Mouse (Mus musculus) layer of hippocampus, adult 18-20 months (tissue): ENCODE results near the gene March6. TPM values are rescaled to one million over a fixed set of nuclear protein-coding genes. Genes with fewer than 3 reads are reported as not detected.
A peak's percentile ranks its signal among the peaks of the same experiment; 100 is the strongest.

Experiments
- DNase-seq, 2 experiments: peaks; one replicate each; pipeline ENCODE4 v3.0.0; 2022; ENCODE audit warnings: low spot score in 2 of 2
- total RNA-seq, 2 experiments: library from RNA; stranded (reverse); gene quantifications; 2 replicates each; pipeline ENCODE4 v1.2.3; 2021

Gene March6
- total RNA-seq, 2 experiments from 2014 or later, result 189 to 191 TPM

DNA sequence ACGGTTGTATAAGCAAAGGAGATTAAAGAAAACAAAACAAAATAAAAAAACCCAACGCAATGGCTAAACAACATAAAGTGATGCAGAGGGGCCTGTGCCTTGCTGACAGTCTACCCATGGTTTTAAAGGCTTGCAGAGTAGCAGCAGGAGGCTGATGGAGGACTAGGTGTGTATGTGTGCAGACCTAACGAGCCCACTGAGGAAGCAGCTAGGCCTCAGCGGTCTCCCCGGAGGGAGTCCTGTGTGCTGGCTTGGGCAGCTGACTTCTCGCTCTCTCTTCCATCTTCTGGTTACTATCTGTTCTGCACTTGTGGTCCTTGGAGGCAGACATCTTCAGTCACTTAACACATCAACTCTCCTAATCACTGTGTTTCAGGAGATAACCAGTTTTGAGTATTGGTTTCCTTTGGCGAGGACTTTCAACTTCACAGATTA, 76.0 kb downstream of the March6 start:
- DNase-seq, result no peak

- DNase-seq, result no peak
Observed at GRCm38 (mm10) chr15:31454096-31454860, 76.6 kb downstream of the March6 start.

DNA sequence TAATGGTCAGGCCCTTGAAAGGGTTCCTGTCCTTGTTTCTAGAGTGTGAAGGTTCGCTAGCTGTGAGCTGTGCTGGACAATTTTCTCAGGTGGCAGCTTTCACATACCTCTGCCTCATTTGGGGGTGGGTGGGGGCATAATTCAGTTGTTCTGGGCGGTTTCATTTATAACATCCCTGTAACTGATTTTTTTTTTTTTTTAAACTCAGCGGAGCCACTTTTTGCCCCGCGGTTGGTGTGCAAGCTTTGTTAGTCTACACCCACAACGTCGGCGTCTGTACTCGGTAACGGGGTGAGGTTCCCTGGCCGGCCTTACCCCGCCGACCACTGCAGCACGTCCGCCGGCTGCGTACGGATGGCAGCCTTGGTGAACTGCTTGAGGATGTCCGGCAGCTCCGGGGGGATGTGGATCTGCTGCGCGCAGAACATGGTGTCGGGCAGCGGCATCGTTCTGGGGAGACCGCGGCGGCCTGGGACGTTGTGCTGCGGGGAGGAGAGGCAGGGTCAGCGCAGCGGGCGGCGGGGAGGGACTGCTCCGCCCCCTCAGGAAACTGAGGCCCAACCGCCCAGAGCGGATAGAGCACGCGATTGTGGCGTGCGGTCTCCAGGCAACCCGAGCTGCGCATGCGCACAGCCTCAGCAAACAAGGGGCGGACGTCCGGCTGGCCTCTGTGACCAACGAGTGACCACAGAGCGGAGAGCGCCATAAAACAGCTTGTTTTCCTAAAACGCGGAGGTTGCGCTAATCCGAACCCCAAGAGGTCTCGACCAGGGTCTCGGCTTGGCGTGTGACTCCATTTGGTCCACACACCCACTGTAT, 77.5 kb downstream of the March6 start, which contains the start of gene Ropn1l:
Gene Ropn1l, minus strand, starts transcription at position 640 of the 819 bp plus-strand sequence.
- DNase-seq, result peak; percentile 88 to 92

- DNase-seq, result no peak
Observed at GRCm38 (mm10) chr15:31452336-31453097, 78.3 kb downstream of the March6 start.

GRCm38 (mm10) chr15:31449772-31450171, 81.1 kb downstream of the March6 start:
- no peak for DNase-seq

DNA sequence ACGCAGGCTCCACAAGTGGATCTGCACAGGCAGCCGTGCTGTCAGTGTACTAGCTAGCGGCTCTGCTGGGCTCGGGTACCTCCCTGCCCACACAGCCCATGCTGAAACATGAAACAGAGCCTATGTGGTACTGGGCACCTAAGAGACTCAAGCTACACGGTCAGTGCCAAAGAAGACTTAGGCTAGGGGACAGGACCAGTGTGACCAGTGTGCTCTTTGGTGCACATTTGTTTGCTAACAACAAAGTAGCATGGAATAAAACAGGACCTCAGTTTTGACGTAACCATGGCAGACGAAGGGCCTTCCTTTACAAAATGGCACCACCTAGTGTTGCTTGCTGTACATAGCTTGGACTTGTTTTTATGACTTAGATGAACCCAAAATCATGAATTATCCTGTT, 83.7 kb downstream of the March6 start:
- peak; percentile 53 to 83 for DNase-seq

DNA sequence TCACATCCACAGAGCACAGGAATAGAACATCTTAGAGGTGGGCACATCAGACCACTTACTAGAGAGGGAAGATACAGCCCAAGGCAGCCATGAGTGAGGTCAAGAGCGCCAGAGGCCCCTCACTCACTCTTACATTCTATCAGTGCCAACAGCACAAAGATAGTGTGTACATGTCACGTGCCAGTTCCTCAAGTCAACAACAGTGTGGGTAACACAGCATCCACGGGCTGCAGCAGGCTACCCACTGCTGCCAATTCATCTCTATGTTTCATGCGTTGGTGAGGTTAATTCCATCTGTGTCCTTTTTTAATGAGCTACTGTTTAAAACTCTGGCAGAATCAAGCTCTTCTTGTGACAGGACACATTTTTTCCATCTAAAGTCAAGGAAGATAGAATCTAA, 88.2 kb downstream of the March6 start:
- DNase-seq, result peak in 1 of 2 experiments; percentile 64

DNA sequence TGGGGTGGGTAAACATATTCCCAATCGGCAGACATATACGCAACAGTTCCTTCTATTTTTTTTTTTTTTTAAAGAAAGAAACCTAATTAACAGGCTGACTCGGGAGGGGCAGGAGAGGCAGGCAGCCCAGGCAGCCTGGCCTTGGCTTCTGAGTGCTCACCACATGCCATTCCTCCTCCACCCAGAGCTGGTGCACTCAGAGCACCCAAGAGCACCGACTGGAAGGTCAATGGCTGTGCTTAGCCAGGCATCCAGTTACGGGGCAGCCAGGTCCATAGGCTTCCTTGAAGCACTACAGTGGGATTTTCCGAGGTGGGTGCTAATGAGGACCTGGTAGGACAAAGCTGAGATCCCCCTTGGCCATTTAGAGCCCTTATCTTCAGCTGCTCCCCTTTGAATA, 88.9 kb downstream of the March6 start:
- DNase-seq, result no peak

DNA sequence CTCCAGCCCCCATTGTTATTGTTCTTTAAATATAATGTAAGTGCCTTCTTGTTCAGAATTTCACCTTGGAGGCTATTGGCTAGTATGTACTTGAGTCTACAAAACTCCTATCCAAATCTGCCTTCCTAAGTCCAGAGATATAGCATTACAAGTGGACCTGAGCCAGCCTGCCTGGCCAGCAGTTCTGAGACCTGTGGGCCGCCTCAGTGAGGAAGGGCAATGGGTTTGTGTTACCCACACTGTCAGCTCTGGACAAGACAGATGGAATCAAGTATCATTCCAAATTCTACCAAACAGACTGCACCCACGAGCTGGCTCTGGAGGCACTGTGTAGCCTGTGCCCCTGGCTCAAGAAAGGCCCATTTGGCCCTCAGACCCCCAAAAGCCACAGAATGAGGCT, 94.0 kb downstream of the March6 start:
- DNase-seq, result no peak

GRCm38 (mm10) chr15:31436083-31436482, 94.8 kb downstream of the March6 start:
- DNase-seq, result no peak

DNA sequence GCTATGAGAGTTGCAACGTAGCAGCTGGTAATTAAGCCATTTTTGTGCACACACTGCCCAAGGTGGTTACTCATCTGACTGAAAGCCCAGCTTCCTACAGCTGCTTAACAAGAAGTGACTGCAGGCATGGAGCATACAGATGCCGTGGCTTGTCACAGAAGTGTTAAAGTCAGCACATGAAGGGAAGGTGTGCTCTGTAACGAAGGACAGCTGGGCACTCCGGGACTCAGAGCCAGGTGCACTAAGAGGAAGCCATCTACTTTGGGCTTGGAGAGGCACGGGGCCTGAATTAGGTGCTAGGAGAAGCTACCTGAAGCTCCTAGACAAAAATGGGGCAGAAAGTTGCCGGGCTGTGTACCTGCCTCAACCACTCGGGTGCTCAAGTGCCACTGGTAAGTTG, 97.1 kb downstream of the March6 start:
- no peak for DNase-seq

DNA sequence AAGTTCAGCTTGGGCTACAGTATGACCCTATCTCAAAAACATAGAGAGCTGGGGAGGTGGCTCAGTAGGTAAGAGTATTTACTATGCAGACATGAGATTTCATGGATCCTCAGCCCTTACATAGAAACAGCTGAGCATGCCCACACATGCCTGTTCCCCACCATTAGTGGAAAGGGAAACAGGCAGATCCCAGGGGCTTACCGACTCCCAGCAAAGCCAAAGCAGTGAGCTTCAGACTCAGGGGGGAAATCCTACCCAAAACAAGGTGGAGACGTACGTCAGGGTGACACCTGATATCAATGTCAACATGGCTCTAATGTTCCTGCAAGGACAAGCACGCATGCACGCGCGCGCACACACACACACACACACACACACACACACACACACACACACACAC, 99.0 kb downstream of the March6 start:
- no peak for DNase-seq

GRCm38 (mm10) chr15:31430014-31430413, 100.8 kb downstream of the March6 start:
- DNase-seq, result no peak

- DNase-seq, result no peak
Observed at GRCm38 (mm10) chr15:31429429-31429828, 101.4 kb downstream of the March6 start.

- peak; percentile 67 to 82 for DNase-seq
Observed at GRCm38 (mm10) chr15:31428571-31428970, 102.3 kb downstream of the March6 start.

DNA sequence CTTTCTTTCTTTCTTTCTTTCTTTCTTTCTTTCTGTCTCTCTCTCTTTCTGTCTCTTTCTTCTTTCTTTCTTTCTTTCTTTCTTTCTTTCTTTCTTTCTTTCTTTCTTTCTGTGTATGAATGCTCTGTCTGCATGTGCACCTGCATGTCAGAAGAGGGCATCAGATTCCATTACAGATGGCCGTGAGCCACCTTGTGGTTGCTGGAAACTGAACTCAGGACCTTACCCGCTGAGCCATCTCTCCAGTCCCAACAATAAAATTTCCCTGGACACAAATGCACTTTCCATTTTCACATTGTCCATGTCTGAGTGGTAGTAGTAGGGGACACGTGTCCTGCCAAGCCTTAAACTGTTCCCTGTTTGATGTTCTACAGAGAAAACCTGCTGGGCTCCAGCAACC, 103.5 kb downstream of the March6 start:
- no peak for DNase-seq

- DNase-seq, result peak in 1 of 2 experiments; percentile 54
Observed at GRCm38 (mm10) chr15:31426066-31426706, 104.7 kb downstream of the March6 start.

DNA sequence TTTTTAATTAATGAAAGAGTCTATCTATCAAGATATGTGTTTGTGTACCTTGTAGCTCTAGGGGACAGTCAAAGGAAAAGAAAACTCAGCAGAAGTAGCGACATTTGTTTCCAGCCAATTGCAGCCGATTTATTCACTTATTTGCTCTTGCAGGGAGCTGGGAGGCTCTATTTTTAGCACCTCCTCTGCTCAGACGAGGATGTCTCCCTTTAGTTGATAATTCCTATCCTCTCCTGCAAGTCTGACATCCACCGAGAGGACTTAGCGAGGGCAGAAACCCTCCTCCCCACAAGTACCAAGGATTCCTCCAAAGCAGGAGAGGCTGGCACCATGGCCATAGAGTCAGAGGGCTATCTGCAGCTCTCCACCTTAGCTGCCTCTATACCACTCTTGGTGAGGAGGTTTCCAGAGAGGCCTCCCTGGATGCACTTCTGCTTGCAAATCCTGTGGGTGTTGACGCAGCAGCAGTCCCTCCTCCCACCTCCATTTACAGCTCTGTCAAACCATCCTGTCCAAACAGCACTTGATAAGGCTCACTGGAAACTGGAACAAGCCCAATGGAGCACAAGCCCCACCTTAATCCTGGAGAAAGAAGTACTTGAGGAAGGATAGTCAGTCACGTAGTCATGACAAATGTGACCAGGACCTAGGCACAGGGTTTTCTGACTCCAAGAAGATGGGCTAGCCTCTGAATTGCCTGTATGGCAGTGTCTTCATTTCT, 108.0 kb downstream of the March6 start:
- DNase-seq, result peak in 1 of 2 experiments; percentile 51

GRCm38 (mm10) chr15:31419037-31419436, 111.8 kb downstream of the March6 start:
- no peak for DNase-seq

- no peak for DNase-seq
Observed at GRCm38 (mm10) chr15:31418686-31419024, 112.2 kb downstream of the March6 start.
